In genomic region chr4:151180394-151180902, GRCm38 (mm10) we compare ENCODE assay signal across 12 mouse cellular contexts.
A peak's percentile ranks its signal among the peaks of the same experiment; 100 is the strongest.
DNase-seq lines count a peak whose midpoint lies in the region; ATAC-seq and TF ChIP-seq lines count a peak whose summit lies in the region.
"Had no signal": no experiment of that assay in that cellular context is flagged by ENCODE, and none has a peak within 500 bp of the region (broad histone marks: within the 10 kb centered on the region; RNA-seq: fewer than 3 reads in every experiment).

No protein-coding gene starts in this region.

- H3K9ac ChIP-seq in kidney, embryonic 14.5 days (ENCODE audit: low read depth, low read length), result no peak overlapping the region
- no peak overlapping the region for H3K9ac ChIP-seq in heart, postnatal 0 days (replicated peaks; ENCODE audit: low read depth, low read length)
- H3K9ac ChIP-seq: liver, embryonic 14.5 days had no signal

- no peak for DNase-seq in kidney, adult 18-20 months
- peak; percentile 27 for DNase-seq in Muller cell, postnatal 12 days (ENCODE audit: inconsistent ontology term)
- DNase-seq in heart, postnatal 0 days (ENCODE audit: low spot score), result peak; percentile 70
- peak; percentile 75 for DNase-seq in lung, postnatal 10 days
- DNase-seq: adrenal gland, postnatal 10 days; cerebellum, postnatal 14 days; thymus, postnatal 25 days had no signal

- peak; percentile 52 for ATAC-seq in kidney, embryonic 14.5 days (ENCODE audit: low FRiP score, low TSS enrichment)
- peak; percentile 49 for ATAC-seq in heart, postnatal 0 days (ENCODE audit: insufficient read depth, low read depth)
- ATAC-seq in erythroid progenitor cell, adult 5-6 weeks (replicated peaks; ENCODE audit: low FRiP score, poor library complexity, severe bottlenecking), result no peak
- no peak for ATAC-seq in megakaryocyte progenitor cell, adult 5-6 weeks (replicated peaks; ENCODE audit: poor library complexity)
- no peak for ATAC-seq in erythroblast, adult 5-6 weeks (replicated peaks; ENCODE audit: low FRiP score, poor library complexity, severe bottlenecking)

- no peak overlapping the region for H3K4me3 ChIP-seq in kidney, embryonic 14.5 days (ENCODE audit: low read length)
- H3K4me3 ChIP-seq in heart, postnatal 0 days (ENCODE audit: low read depth, low read length), result no peak overlapping the region

- 31% methylated on average over 7 of the region's 7 CpGs for WGBS in kidney, embryonic 14.5 days
- WGBS in heart, postnatal 0 days, result 11% methylated on average over 7 of the region's 7 CpGs

- no peak for TF ChIP-seq EP300 in heart, postnatal 0 days (IDR thresholded peaks at IDR 0.05; ENCODE audit: low read depth)

- H3K27ac ChIP-seq in kidney, embryonic 14.5 days (ENCODE audit: low read depth, low read length), result no peak overlapping the region
- no peak overlapping the region for H3K27ac ChIP-seq in heart, postnatal 0 days (ENCODE audit: low read depth)
- H3K27ac ChIP-seq: liver, embryonic 14.5 days had no signal

- H3K4me2 ChIP-seq in kidney, embryonic 14.5 days (replicated peaks; ENCODE audit: low read depth, low read length), result no peak overlapping the region
- H3K4me2 ChIP-seq in heart, postnatal 0 days (ENCODE audit: low read depth, low read length), result 0 out of 2 replicates have a peak overlapping the region, but pooled peaks have one; percentile 4

- H3K9me3 ChIP-seq in kidney, embryonic 14.5 days (ENCODE audit: control insufficient read depth, low read length), result no peaks in the 10 kb centered on the region
- H3K9me3 ChIP-seq in heart, postnatal 0 days (replicated peaks; ENCODE audit: control insufficient read depth, low read length), result no peaks in the 10 kb centered on the region

- TF ChIP-seq CTCF in heart, postnatal 0 days (IDR thresholded peaks at IDR 0.05; ENCODE audit: low read depth), result no peak

- H3K4me1 ChIP-seq in kidney, embryonic 14.5 days (ENCODE audit: control insufficient read depth, insufficient read depth, low read length), result peaks cover 22% of the 10 kb centered on the region
- H3K4me1 ChIP-seq in heart, postnatal 0 days (ENCODE audit: control insufficient read depth, insufficient read depth), result peaks cover 25% of the 10 kb centered on the region

- H3K27me3 ChIP-seq in kidney, embryonic 14.5 days (ENCODE audit: control insufficient read depth, insufficient read depth, low read length), result no peaks in the 10 kb centered on the region
- H3K27me3 ChIP-seq in heart, postnatal 0 days (ENCODE audit: control insufficient read depth, insufficient read depth, low read length), result no peaks in the 10 kb centered on the region

- no peaks in the 10 kb centered on the region for H3K36me3 ChIP-seq in kidney, embryonic 14.5 days (ENCODE audit: control insufficient read depth, insufficient read depth, low read length)
- H3K36me3 ChIP-seq in heart, postnatal 0 days (replicated peaks; ENCODE audit: control insufficient read depth, insufficient read depth, low read length), result no peaks in the 10 kb centered on the region

Comparison
In these comparisons a context has a peak if more than half of its experiments do, and no peak if none do; other contexts are left out.
1. ATAC-seq: peak in kidney, embryonic 14.5 days (single experiment) and heart, postnatal 0 days (single experiment); none in erythroid progenitor cell, adult 5-6 weeks (single experiment), megakaryocyte progenitor cell, adult 5-6 weeks (single experiment) and erythroblast, adult 5-6 weeks (single experiment).